Mouse (Mus musculus): ENCODE results near the gene Mki67.
"Not testable (repeated sequence)": the region's sequence is repeated elsewhere in the genome, so short reads cannot be mapped to it uniquely, and the experiment has no call there.

Mki67 gene

GRCm38 (mm10) chr7:135721436-135721992, 5.4 kb upstream of the Mki67 start:
- no peak for ATAC-seq (ENCODE audit: insufficient number of reproducible peaks, low FRiP score, low TSS enrichment)

DNA sequence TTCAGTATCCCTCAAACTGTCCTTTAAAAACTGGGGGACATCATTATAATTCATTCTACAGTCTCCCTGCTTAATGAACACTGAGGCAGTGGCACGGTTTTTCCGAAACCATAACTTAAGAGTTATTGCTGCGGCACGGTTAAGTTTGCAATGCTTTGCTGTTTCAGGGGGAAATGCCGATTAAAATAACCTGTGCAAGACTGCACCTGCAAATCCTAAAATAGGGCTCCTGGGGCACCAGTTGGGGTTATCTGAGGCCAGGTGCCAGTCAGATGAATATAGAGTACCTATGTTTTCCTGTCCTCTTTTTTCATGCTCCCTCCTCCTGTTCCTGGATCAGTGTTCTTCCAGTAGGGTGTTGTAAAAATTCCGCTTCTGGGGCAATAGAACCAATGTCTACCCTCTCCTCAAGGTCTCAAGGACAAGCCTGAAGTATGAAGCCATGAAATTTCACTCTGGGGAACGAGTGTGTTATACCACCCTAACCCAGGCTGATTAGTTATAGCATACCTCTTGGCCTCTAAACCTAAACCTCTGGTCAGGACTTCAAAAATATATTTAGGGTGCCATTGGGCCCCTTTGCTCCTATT, 902 bp upstream of the Mki67 start:
- no peak for ATAC-seq (ENCODE audit: insufficient number of reproducible peaks, low FRiP score, low TSS enrichment)

GRCm38 (mm10) chr7:135716445-135716877, 300 bp upstream of the Mki67 start:
- peak; percentile 61; the same call in 1 of the 2 replicates for ATAC-seq (ENCODE audit: insufficient number of reproducible peaks, low FRiP score, low TSS enrichment)

DNA sequence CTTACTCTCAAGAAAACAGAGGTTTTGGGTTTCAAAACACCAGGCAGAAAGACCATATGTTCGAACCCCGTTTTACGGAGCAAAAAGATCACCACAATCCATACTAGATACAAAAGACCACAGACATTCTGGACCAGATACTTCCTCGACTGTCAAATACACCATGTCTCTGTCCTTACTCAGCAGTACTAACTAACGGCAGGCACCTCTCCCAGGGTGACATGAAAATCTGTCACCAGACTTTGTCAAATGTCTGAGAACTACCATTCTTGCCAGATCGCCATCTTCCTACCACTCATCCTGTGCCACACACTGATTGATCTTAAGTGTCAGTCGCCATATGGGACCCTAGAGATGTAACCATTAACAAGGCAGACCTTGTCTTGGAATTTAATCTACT, 995 bp downstream of the Mki67 start:
- no peak for ATAC-seq (ENCODE audit: insufficient number of reproducible peaks, low FRiP score, low TSS enrichment)

GRCm38 (mm10) chr7:135713326-135713725, 2.8 kb downstream of the Mki67 start:
- ATAC-seq (ENCODE audit: insufficient number of reproducible peaks, low FRiP score, low TSS enrichment), result no peak

- ATAC-seq (ENCODE audit: insufficient number of reproducible peaks, low FRiP score, low TSS enrichment), result no peak
These were observed 3.6 kb downstream of the Mki67 start for GRCm38 (mm10) chr7:135712534-135712933.

- no peak for ATAC-seq (ENCODE audit: insufficient number of reproducible peaks, low FRiP score, low TSS enrichment)
These were observed 5.5 kb downstream of the Mki67 start for GRCm38 (mm10) chr7:135710702-135711101.

DNA sequence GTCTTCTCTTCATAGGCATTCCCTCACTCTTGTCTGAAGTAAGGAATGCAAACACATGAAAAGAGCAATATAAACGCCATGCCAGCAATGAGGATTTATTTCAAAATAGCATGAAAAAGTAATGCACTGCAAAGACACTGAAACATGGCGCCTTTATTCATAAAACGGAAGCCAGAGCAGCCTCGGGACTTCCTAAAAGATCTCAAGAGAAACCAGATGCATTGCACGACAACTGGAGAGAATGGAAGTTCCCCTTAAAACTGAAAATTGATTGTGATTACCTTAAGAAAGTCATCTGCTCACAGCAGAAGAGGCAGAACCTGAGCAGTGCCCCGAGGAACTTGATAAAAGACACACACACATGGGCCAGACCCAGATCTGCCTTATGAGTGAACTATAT, 10.4 kb downstream of the Mki67 start:
- ATAC-seq (ENCODE audit: insufficient number of reproducible peaks, low FRiP score, low TSS enrichment), result no peak

GRCm38 (mm10) chr7:135705083-135705482, 11.1 kb downstream of the Mki67 start:
- no peak for ATAC-seq (ENCODE audit: insufficient number of reproducible peaks, low FRiP score, low TSS enrichment)

GRCm38 (mm10) chr7:135704251-135704650, 11.9 kb downstream of the Mki67 start:
- no peak for ATAC-seq (ENCODE audit: insufficient number of reproducible peaks, low FRiP score, low TSS enrichment)

DNA sequence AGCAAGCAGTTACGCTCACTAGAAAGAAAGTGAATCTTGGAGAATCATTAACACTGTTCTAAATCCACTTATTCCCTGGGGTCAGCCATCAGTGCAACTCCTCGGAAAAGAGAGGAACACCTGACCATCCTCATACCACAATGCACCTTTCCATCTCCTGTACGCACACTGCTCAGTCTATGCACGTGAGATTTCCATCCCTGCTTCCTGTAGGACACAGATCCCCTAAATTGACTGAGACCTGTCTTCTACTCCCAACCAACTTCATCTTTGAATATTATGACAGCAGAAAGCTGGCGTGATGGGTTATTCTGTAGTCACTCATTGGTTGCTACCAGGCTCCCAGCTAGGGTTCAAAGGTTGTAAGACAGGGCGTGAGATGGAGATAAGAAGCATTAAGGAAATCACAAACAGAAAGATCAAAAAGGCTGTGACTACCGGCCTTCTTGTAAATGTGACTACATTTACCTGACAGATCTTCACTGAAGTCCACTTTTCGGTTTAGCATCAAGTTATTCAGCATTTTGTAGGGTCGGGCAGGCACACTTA, 12.5 kb downstream of the Mki67 start:
- ATAC-seq (ENCODE audit: insufficient number of reproducible peaks, low FRiP score, low TSS enrichment), result no peak

GRCm38 (mm10) chr7:135699351-135699750, 16.8 kb downstream of the Mki67 start:
- ATAC-seq (ENCODE audit: insufficient number of reproducible peaks, low FRiP score, low TSS enrichment), result not testable (repeated sequence)

DNA sequence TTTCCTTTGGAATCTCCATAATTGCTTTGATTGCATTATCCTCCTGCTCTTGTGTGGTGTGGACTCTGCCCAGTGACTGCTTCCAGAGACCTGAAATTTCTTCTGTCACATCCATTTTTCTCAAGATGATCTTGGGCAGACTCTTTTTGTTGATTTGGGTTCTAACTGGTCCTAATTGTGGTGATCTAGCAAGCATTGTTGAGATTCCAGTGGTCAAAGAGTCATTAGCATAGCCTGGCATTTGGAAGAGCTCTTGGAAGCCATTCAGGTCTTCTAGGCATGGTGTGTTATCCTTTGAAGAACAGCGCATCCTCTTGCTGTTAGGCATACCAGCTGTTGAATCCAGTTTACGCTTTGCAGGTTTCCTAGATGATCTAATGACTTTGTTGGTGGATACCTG, 17.8 kb downstream of the Mki67 start:
- no peak for ATAC-seq (ENCODE audit: insufficient number of reproducible peaks, low FRiP score, low TSS enrichment)

- ATAC-seq (ENCODE audit: insufficient number of reproducible peaks, low FRiP score, low TSS enrichment), result not testable (repeated sequence)
These were observed 19.0 kb downstream of the Mki67 start for GRCm38 (mm10) chr7:135697021-135697740.

DNA sequence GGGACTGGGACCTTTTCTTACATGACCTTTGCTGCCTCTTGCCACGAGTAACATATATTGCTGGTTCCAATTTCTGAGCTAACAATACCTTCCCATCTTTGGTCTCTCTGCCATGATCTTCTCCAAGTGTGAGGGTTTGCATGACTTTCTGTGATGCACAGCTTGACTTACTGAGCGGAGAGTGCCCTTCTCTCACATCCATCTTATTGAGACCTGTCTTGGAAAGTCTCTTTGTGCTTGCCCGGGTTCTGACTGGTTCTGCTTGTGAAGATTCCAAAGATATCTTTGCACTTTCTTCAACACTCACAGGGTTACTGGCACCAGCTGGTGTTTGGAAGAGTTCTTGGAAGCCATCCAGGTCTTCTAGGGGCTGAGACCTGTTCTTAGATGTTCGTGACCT, 20.0 kb downstream of the Mki67 start:
- ATAC-seq (ENCODE audit: insufficient number of reproducible peaks, low FRiP score, low TSS enrichment), result no peak

GRCm38 (mm10) chr7:135694796-135695195, 21.4 kb downstream of the Mki67 start:
- ATAC-seq (ENCODE audit: insufficient number of reproducible peaks, low FRiP score, low TSS enrichment), result no peak

DNA sequence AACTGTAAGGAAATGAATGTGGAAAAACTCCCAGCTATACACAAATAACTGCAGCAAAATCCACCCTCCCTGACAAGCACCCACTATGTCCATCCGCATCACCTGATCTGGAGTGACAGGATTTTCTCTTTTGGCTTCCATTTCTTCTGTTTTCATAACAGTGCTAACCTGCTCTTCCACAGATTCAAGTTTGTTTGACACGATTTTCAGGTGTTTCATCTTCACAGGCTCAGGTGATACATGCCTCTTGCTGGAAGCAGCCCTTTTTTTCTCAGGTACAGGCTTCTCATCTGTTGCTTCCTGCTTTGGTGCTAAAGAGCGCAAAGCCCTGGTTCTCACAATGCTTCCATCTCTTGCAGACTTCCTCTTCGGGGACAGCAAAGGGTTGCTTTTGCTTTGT, 22.0 kb downstream of the Mki67 start:
- no peak for ATAC-seq (ENCODE audit: insufficient number of reproducible peaks, low FRiP score, low TSS enrichment)

DNA sequence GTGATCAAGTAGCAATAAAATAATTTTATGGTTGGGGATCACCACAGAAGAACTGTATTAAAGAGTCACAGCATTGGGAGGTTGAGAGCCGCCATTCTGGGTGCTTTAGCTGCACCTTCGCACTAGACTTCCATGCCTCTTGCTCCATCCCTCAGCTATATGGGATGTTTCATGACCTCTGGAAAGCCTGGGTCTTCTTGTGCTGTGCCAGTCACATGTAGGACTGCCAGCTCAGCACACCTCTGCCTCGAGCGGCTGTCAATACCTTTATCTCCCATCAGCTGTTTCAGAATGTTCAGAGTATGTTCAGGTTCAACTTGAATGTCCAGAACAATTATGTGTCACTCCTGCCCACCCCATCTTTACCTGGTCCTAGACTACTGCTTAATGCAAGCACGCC, 24.2 kb downstream of the Mki67 start:
- ATAC-seq (ENCODE audit: insufficient number of reproducible peaks, low FRiP score, low TSS enrichment), result no peak

GRCm38 (mm10) chr7:135689396-135689795, 26.8 kb downstream of the Mki67 start:
- no peak for ATAC-seq (ENCODE audit: insufficient number of reproducible peaks, low FRiP score, low TSS enrichment)

GRCm38 (mm10) chr7:135684938-135685337, 31.2 kb downstream of the Mki67 start:
- no peak for ATAC-seq (ENCODE audit: insufficient number of reproducible peaks, low FRiP score, low TSS enrichment)

- ATAC-seq (ENCODE audit: insufficient number of reproducible peaks, low FRiP score, low TSS enrichment), result not testable (repeated sequence)
These were observed 32.1 kb downstream of the Mki67 start for GRCm38 (mm10) chr7:135684098-135684497.
